Mouse (Mus musculus) G1E (cell line): ENCODE measurements at regions not wholly inside any gene's neighbourhood (a gene's known extent, or its start where the extent isn't known, plus 50 kb on each side); places are given as distances from the start of the nearest gene placed in this dataset.

Source experiments
- ATAC-seq: 2 replicates; pipeline ENCODE4 v1.8.0; 2016; ENCODE audit warnings: mild to moderate bottlenecking; ENCODE audit not compliant: insufficient number of reproducible peaks, poor library complexity, low FRiP score, severe bottlenecking; ENCODE audit errors: extremely low read depth
- DNase-seq: peaks from one replicate; pipeline ENCODE4 v3.0.0; 2012; ENCODE audit warnings: low spot score
- H3K27me3 ChIP-seq: 2 replicates; pipeline ENCODE4 v1.6.1; 2012; ENCODE audit warnings: mild to moderate bottlenecking, low read length, inconsistent platforms; ENCODE audit not compliant: insufficient read depth
- H3K36me3 ChIP-seq: replicated peaks from 2 replicates; pipeline ENCODE3; 2012; ENCODE audit warnings: mild to moderate bottlenecking, inconsistent platforms
- H3K4me1 ChIP-seq: 2 replicates; pipeline ENCODE4 v1.6.1; 2012; ENCODE audit warnings: low read depth, low read length, inconsistent platforms, mixed read lengths; ENCODE audit not compliant: insufficient read depth
- H3K4me3 ChIP-seq: 2 replicates; pipeline ENCODE4 v1.5.1; 2012; ENCODE audit warnings: low read depth, mild to moderate bottlenecking, inconsistent platforms, low read length, moderate library complexity, mixed read lengths
- H3K9me3 ChIP-seq: replicated peaks from 2 replicates; pipeline ENCODE4 v1.6.1; 2012; ENCODE audit warnings: inconsistent platforms
- CTCF ChIP-seq: IDR thresholded peaks from 2 replicates; pipeline ENCODE4 v1.5.1; 2012; ENCODE audit warnings: low read depth, low read length, inconsistent platforms, mixed read lengths
- GATA1 ChIP-seq: IDR thresholded peaks from 2 replicates; pipeline ENCODE4 v1.6.1; 2012; ENCODE audit warnings: borderline replicate concordance, low read length, inconsistent platforms, mixed read lengths
- GATA2 ChIP-seq: IDR thresholded peaks from 2 replicates; pipeline ENCODE4 v1.6.1; 2012; ENCODE audit warnings: low read depth, low read length, inconsistent platforms, borderline replicate concordance
- POLR2AphosphoS5 ChIP-seq: IDR thresholded peaks from 2 replicates; pipeline ENCODE4 v1.6.1; 2012; ENCODE audit warnings: low read depth, low read length, inconsistent platforms; ENCODE audit not compliant: insufficient replicate concordance
- TAL1 ChIP-seq: conservative IDR thresholded peaks from 2 replicates; pipeline ENCODE4 v1.6.1; 2012; ENCODE audit warnings: low read depth, low read length, inconsistent platforms, mixed read lengths

GRCm38 (mm10) chr2:45956792-45957330, 839.7 kb upstream of the Zeb2 start:
- ATAC-seq (no peak), DNase-seq (no peak)
- Histone ChIP-seq H3K27me3 (no peaks in the 10 kb centered on the region), H3K9me3 (no peaks in the 10 kb centered on the region), H3K36me3 (no peaks in the 10 kb centered on the region), H3K4me3 (no peak overlapping the region), H3K4me1 (no peaks in the 10 kb centered on the region)
- TF ChIP-seq POLR2AphosphoS5 (no peak), GATA2 (no peak), GATA1 (no peak), TAL1 (no peak), CTCF (no peak)

DNA sequence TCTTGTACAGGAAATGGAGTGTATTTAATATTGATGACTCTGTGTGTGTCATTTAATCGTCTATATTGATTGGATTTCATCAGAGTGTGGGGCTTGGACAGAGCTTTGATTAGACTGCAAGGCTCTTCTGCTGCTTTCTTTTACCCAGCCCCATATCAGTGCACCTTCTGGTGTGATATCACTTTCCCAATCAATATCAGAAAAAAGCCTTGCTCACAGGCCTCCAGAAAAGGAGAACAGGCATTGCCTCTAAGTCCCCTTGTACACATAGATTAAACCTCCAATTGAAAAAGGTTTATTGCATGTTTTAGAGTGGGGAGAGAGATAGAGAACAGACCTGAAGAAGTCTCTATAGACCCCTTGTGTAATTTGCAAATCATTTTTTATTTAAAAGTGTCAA, 831.6 kb upstream of the Zeb2 start:
- DNase-seq (no peak), ATAC-seq (no peak)
- Histone ChIP-seq H3K27me3 (no peaks in the 10 kb centered on the region), H3K4me1 (no peaks in the 10 kb centered on the region), H3K4me3 (no peak overlapping the region), H3K36me3 (no peaks in the 10 kb centered on the region), H3K9me3 (no peaks in the 10 kb centered on the region)
- TF ChIP-seq GATA2 (no peak), GATA1 (no peak), CTCF (no peak)

DNA sequence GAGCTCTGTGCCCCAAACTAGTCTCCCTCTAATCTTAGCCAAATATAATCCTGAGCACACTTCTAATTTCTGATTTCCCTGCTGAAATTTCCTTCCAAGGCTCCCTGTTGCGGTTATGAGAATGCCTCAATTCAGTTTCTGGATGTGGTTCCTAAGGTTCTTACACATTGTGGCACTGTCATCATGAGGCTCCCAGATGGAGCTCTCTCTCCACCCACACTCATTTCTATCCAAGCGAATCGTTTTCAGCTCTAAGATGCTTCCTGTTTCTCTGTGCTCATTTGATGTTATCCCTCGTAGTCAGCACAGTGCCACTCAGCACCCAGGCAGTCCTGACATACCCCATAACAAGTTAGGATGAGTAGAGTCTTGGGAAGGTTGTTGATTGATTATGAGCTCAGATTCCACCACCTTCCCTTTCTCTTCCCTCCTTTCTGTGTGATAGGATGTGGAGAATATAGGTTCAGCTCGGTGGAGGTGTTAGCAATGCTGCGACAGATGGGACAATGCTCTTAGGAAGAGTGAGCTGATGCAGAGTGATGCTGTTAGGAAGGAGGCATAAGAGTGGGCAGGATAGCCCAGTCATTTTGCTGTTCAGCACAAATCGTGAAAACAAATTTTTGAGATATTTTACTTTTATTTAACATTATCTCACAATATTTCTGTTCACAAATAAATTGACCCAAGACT, 808.7 kb upstream of the Zeb2 start:
- no peaks in the 10 kb centered on the region for H3K4me1 ChIP-seq
- H3K9me3 ChIP-seq: no peaks in the 10 kb centered on the region
- no peaks in the 10 kb centered on the region for H3K36me3 ChIP-seq
- H3K4me3 ChIP-seq: no peak overlapping the region
- TF ChIP-seq GATA1: no peak
- no peaks in the 10 kb centered on the region for H3K27me3 ChIP-seq
- ATAC-seq (no peak), DNase-seq (no peak)

- Histone ChIP-seq H3K27me3 (no peaks in the 10 kb centered on the region), H3K36me3 (no peaks in the 10 kb centered on the region), H3K4me1 (no peaks in the 10 kb centered on the region), H3K4me3 (no peak overlapping the region), H3K9me3 (no peaks in the 10 kb centered on the region)
- no peak for DNase-seq
- TF ChIP-seq POLR2AphosphoS5 (no peak), GATA1 (no peak), CTCF (no peak), GATA2 (no peak), TAL1 (no peak)
- ATAC-seq: no peak
Measured at GRCm38 (mm10) chr2:45908871-45909270, 791.7 kb upstream of the Zeb2 start.

GRCm38 (mm10) chr2:45904623-45905235, 787.5 kb upstream of the Zeb2 start:
- Histone ChIP-seq H3K27me3 (no peaks in the 10 kb centered on the region), H3K36me3 (no peaks in the 10 kb centered on the region), H3K9me3 (no peaks in the 10 kb centered on the region), H3K4me3 (no peak overlapping the region), H3K4me1 (no peaks in the 10 kb centered on the region)
- TF ChIP-seq GATA2 (no peak), POLR2AphosphoS5 (no peak)
- ATAC-seq (no peak), DNase-seq (no peak)

GRCm38 (mm10) chr2:45904090-45904489, 786.9 kb upstream of the Zeb2 start:
- Histone ChIP-seq H3K27me3 (no peaks in the 10 kb centered on the region), H3K9me3 (no peaks in the 10 kb centered on the region), H3K4me3 (no peak overlapping the region), H3K36me3 (no peaks in the 10 kb centered on the region), H3K4me1 (no peaks in the 10 kb centered on the region)
- TF ChIP-seq CTCF (no peak), POLR2AphosphoS5 (no peak), TAL1 (no peak), GATA1 (no peak), GATA2 (no peak)
- DNase-seq: no peak
- ATAC-seq: no peak

- Histone ChIP-seq H3K4me3 (no peak overlapping the region), H3K9me3 (no peaks in the 10 kb centered on the region), H3K36me3 (no peaks in the 10 kb centered on the region), H3K27me3 (no peaks in the 10 kb centered on the region), H3K4me1 (no peaks in the 10 kb centered on the region)
- DNase-seq (no peak), ATAC-seq (no peak)
- TF ChIP-seq TAL1: no peak
- TF ChIP-seq GATA1: no peak
- no peak for TF ChIP-seq POLR2AphosphoS5
- TF ChIP-seq CTCF: no peak
Measured at GRCm38 (mm10) chr2:45903350-45903749, 786.2 kb upstream of the Zeb2 start.
